Mouse (Mus musculus) layer of hippocampus, postnatal 36 days (tissue): ENCODE data around the gene Gm21992. TPM values are rescaled to one million over a fixed set of nuclear protein-coding genes. Genes with fewer than 3 reads are reported as not detected.

Experiments used
- DNase-seq, 2 experiments: peaks; one replicate each; pipeline ENCODE4 v3.0.0; 2022
- total RNA-seq, 2 experiments: library from RNA; stranded (reverse); gene quantifications; 2 replicates each; pipeline ENCODE4 v1.2.3; 2021

Gene Gm21992
- 10 to 100 TPM; 17.3 to 19.8 TPM for total RNA-seq

DNA sequence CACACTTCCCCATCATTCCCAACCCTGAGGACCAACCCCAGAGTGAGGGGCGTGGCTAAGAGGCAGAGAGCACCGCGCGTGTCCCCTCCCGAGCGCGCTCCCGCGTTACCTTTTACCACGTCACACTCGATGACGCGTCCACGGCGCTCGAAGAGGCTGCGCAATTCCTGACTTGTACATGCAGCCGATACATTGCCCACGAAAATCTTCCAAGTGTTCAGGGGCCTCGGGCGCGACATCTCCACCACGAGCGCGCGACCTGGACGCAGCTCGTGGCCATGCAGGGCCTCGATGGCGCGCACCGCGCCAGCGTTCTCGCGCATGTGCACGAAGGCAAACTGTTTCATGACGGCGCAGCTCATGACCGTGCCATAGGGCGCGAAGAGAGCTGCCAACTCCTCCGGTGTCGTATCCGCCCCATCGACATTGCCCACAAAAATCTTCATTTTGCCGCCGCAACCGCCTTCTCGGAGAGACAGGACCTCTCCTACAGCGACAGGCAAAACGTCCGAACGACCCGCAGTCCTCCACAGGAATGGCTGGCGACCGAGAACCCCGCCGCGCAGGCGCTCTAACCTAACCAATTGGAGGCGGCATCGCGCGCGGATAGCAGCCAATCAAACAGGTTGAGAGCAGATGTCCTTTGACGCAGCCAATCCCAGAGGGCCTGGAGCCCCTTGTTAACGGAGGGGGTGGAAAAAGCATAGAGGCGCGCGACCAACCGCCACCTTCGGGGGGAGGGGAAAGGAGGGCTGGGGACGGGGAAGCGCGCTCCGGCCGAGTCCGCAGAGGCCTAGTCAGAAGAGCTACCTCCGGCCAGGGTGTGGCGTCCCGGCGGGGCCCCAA is at the start of gene Gm21992, which contains the start of gene Rbm14:
TSS of gene Gm21992 (minus strand) at position 550 of the 846 bp plus-strand sequence.
TSS of gene Rbm14 (minus strand) at position 572 of the 846 bp plus-strand sequence.
- peak; percentile 98 to 99 for DNase-seq

GRCm38 (mm10) chr19:4859081-4859480 is 47.7 kb upstream of the Gm21992 start:
- no peak for DNase-seq

GRCm38 (mm10) chr19:4855951-4856350 is 44.5 kb upstream of the Gm21992 start:
- DNase-seq = no peak

GRCm38 (mm10) chr19:4855470-4855820 is 44.0 kb upstream of the Gm21992 start:
- DNase-seq = no peak

- DNase-seq = peak; percentile 90 to 91
Measured at GRCm38 (mm10) chr19:4854552-4855469, 43.4 kb upstream of the Gm21992 start, which contains the start of gene Ctsf. Gene Ctsf (plus strand): TSS chr19:4855130.

DNA sequence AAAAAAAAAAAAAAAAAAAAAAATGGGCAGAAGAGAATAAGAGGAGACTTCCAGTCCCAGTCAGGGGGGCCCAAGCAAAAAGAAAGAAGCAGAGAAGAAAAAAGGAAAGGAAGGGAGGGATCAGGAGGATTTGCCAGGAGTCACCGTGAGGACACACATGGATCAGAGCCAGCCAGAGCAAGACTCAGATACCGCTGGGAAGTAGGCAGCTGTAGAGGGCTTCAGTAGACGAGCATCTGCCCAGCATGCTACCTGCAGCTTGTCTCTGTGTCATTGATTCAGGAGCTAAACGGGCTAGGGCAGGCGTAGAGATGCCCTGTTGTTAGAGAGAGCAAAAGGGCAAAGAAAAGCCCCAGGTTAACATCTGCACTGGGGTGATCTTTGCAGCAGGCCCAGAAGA is 38.9 kb upstream of the Gm21992 start:
- DNase-seq = no peak

- DNase-seq = no peak
Measured at GRCm38 (mm10) chr19:4849800-4850199, 38.4 kb upstream of the Gm21992 start.

- no peak for DNase-seq
Measured at GRCm38 (mm10) chr19:4847490-4847889, 36.1 kb upstream of the Gm21992 start.

DNA sequence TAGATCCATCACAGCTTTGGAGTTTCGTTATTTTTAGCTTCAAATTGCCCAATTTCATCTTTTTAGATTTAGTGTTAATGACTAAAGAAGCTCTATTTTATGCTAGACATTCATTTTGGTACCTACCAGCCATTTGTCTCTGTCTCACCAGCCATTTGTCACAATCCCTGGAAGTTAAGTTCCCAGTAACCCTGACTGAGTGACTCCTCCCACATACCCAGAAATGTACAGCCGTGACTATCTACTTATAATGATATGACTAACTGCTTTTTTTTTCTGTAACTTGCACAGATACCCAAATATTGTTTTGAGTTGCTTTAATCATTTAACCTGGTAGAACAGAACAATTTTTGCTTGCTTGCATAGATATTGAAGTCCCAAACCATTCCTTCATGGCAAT is 34.4 kb upstream of the Gm21992 start:
- no peak for DNase-seq

- no peak for DNase-seq
Measured at GRCm38 (mm10) chr19:4842611-4843010, 31.2 kb upstream of the Gm21992 start.

DNA sequence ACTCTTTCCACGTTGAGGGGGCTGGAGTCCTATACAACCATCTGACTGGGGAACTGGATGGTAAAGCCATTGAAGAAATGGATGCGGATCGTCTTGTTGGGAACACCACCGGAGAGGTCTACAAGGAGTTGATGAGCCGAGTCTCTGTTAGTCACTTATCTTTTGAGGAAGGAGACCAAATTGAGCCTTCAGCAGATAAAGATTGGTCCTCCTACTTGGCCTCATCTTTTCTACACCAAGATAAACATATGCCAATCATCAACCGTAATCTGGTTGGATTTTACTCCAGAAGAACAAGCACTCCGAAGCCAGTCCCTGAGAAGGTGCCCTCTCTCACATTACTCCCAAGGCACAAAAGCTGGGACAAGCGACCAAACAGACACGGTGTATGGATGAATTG is 29.4 kb upstream of the Gm21992 start:
- DNase-seq = no peak

- DNase-seq = peak; percentile 94 to 96
Measured at GRCm38 (mm10) chr19:4839149-4839548, 27.7 kb upstream of the Gm21992 start, which contains the start of the genes Ccs and Ccdc87. Gene Ccs (minus strand): TSS chr19:4839332. Gene Ccdc87 (plus strand): TSS chr19:4839366.

DNA sequence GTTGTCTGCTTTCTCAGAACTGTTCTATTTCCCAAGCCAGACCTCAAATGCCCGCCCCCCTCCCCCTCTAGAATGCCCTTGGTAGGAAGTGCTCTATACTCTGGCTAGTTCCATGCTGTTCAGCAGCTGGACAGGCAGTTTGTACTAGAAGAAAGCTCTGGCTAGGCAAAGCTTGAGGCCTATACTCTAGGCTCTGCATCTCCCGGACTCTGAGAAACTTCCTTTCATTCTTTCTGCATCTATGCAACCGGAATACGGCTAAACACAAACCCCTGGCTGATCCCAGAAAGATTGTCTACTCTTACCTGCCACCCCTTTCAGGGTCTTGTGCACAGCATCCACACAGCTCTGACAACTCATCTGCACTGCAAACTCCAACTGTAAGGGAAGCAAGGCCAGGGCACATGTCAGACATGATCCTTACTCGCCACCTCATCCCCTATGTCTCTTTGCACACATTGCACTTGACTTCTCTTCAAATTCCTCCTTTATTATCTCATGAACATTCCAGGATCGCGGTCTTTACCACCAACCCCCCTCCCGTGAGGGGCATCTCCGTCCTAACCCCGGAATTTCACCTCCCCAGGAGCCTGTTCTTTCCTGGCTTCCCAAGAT is 27.2 kb upstream of the Gm21992 start:
- no peak for DNase-seq

DNA sequence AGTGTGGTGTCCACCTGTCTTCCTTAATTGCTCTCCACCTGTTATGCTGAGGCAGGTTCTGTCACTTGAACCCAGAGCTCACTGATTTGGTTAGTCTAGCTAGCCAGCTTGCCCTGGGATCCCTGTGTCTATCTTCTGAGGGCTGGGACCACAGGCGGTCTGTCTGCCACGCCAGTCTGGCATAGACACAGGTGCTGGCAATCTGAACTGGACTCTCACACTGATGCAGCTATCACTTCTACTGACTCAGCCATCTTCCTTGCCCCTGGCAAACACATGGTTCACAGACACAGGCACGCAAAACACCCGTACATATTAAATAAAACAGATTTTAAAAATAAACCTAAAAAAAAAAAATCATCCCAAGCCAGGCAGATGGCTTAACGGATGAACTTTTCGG is 25.6 kb upstream of the Gm21992 start:
- DNase-seq = no peak

GRCm38 (mm10) chr19:4836096-4836495 is 24.7 kb upstream of the Gm21992 start:
- DNase-seq = no peak

- DNase-seq = no peak
Measured at GRCm38 (mm10) chr19:4833977-4834376, 22.6 kb upstream of the Gm21992 start.

DNA sequence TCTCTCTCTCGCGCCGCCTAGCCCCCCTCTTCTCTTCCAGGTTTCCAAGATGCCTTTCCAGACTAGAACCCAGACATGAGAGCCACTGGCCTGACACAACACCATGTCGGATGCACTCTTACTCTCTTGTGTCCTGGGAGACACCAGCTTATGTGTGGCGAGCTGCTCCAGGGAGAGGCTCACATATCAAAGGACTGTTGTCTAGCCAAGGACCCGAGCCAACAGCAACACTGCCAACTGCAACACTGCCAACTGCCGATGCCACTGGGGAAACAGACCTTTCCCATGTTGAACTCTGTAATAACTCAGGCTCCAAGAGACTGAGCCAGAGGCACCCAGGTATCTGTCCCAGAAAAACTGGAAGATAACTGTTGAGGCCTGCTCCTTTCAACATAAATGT is 17.7 kb upstream of the Gm21992 start:
- DNase-seq = peak; percentile 53 to 66

DNA sequence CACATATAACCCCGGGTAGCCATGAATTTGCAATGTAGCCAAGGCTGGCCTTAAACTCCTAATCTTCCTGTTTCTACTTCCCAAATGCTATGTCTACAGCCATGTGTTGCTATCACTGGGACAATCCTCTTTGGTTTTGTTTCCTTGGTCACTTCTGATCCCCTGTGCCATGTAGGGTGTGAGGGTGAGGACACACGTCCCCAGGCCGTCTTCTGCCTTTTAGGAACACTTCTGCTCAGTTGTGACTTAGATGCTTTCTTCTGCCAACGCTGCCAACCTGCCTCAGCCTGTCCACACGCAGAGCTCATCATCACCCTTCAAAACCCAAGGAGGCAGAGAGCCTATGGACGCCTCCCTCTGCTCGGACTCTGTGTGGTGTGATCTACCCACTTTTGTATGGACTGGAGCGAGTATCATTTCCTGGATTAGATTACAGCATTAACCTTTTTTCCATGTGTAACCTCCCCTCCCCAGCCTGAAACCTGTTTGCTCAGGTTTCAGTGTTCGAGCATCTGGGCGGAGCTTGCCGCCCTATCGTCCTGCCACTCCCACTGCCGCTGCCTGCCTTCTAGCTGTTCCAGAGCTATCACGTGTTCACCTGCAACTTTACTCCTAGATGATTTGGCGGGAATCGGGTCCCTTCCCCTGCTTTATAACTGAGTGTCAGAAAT is 17.2 kb upstream of the Gm21992 start:
- DNase-seq = no peak

- peak; percentile 73 to 75 for DNase-seq
Measured at GRCm38 (mm10) chr19:4820678-4821303, 9.4 kb upstream of the Gm21992 start.

DNA sequence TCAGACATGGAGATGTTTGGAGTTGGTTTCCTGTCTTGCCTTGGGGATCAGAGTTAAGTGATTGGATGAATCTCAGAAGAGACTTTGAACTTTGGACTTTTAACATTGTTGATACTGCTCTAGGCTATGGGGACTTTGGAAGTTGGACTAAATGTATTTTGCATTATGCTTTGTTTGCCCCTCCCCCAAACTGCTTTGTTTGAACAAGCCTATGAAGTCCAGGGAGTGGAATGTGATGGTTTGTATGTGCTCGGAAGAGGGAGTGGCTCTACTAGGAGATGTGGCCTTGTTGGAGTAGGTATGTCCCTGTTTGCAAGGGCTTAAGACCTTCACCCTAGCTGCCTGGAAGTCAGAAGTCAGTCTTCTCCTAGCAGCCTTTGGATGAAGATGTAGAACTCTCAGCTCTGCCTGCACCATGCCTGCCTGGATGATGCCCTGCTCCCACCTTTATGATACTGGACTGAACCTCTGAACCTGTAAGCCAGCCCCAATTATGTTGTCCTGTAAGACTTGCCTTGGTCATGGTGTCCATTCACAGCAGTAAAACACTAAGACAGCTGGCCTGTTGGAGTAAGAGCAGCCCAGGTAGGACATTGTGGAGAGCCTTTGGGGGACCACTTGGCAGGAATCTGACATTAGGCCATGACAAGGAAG is 5.9 kb upstream of the Gm21992 start:
- DNase-seq = no peak

DNA sequence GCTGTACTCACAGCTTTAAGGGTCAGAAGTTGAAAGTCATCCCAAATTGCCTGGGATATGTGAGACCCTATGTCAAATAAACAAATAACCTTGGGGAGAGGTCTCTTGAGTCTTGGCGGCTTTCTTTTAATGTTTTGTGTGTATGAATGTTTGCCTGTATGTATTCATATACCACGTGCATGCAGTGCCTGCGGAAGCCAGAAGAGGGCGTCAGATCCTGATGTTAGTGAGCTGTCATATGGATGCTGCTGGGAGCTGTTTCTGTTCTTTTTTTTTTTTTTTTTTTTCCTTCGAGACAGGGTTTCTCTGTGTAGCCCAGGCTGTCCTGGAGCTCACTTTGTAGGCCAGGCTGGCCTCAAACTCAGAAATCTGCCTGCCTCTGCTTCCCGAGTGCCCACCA is 1.6 kb upstream of the Gm21992 start:
- DNase-seq = no peak
